Mouse (Mus musculus): ENCODE results near the gene Vmn1r218. TPM values are rescaled to one million over a fixed set of nuclear protein-coding genes. Genes with fewer than 3 reads are reported as not detected.

Vmn1r218 gene
- polyA plus RNA-seq, 1 experiment from 2014 or later, result not detected

DNA sequence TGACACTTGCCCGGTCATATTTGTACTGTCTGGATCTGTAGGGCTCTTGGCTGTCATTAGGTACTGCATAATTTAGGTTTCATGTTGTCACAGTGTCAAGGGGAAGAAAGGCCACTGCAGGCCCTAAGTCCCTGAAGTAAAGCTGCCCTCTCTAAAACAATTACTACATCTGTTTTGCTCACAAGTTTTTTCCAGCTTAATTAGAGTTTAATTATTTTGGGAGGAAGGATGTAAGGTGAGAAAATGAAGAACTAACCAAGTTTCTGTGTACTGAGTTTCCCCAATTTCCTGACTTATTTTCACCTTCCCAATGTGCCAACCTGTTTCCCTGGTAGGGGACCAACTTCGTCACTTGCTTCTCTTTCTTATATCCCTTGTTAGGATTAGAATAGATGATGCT is 54.9 kb downstream of the Vmn1r218 start, which contains the start of gene Vmn1r220:
Gene Vmn1r220 (minus strand): TSS at position 101 of the 400 bp plus-strand sequence.
- 84% methylated on average over 2 of the region's 2 CpGs for WGBS
- no peak for ATAC-seq (ENCODE audit: low FRiP score)

More for the DNA sequence above, 54.9 kb downstream of the Vmn1r218 start, which contains the start of gene Vmn1r220:
- Histone ChIP-seq H3K4me2 (no peak within 1 kb of the TSS), H3K4me1 (ENCODE audit: control insufficient read depth, insufficient read depth, low read length) (no peaks in the 10 kb centered on the region), H3K9me3 (ENCODE audit: control insufficient read depth, low read length) (no peaks in the 10 kb centered on the region), H3K36me3 (ENCODE audit: control insufficient read depth, insufficient read depth, low read length) (no peaks in the 10 kb centered on the region), H3K4me3 (ENCODE audit: low read depth, low read length) (no peak within 1 kb of the TSS), H3K27me3 (ENCODE audit: control insufficient read depth, insufficient read depth, low read length) (no peaks in the 10 kb centered on the region), H3K27ac (ENCODE audit: low read depth, low read length) (no peak within 1 kb of the TSS), H3K9ac (ENCODE audit: low read length) (no peak within 1 kb of the TSS)
- no peak for DNase-seq (ENCODE audit: low spot score, missing footprints)

Other genes starting within 250 kb of the Vmn1r218 start
- gene Vmn1r212, start 248.9 kb upstream of the Vmn1r218 start, polyA plus RNA-seq (2014; fragmentation: Nextera tagmentation; extraction: Ambion mirVana), result not detected in 2 replicates
- gene Vmn1r213, start 125.5 kb upstream of the Vmn1r218 start, polyA plus RNA-seq (2014; fragmentation: Nextera tagmentation; extraction: Ambion mirVana), result not detected in 2 replicates
- not detected in 2 replicates for gene Vmn1r214, start 102.7 kb upstream of the Vmn1r218 start, polyA plus RNA-seq (2014; fragmentation: Nextera tagmentation; extraction: Ambion mirVana)
- not detected in 2 replicates for gene Vmn1r215, start 65.1 kb upstream of the Vmn1r218 start, polyA plus RNA-seq (2014; fragmentation: Nextera tagmentation; extraction: Ambion mirVana)
- not detected in 2 replicates for gene Vmn1r217, start 14.9 kb upstream of the Vmn1r218 start, polyA plus RNA-seq (2014; fragmentation: Nextera tagmentation; extraction: Ambion mirVana)
- gene Vmn1r219, start 26.2 kb downstream of the Vmn1r218 start, polyA plus RNA-seq (2014; fragmentation: Nextera tagmentation; extraction: Ambion mirVana), result 0.03 TPM in 1 of 2 replicates, not detected in the other
- not detected in 2 replicates for gene Vmn1r220, start 54.8 kb downstream of the Vmn1r218 start, polyA plus RNA-seq (2014; fragmentation: Nextera tagmentation; extraction: Ambion mirVana)
- not detected in 2 replicates for gene Vmn1r221, start 81.0 kb downstream of the Vmn1r218 start, polyA plus RNA-seq (2014; fragmentation: Nextera tagmentation; extraction: Ambion mirVana)
- not detected in 2 replicates for gene Vmn1r222, start 102.8 kb downstream of the Vmn1r218 start, polyA plus RNA-seq (2014; fragmentation: Nextera tagmentation; extraction: Ambion mirVana)
- not detected in 2 replicates for gene Vmn1r223, start 114.0 kb downstream of the Vmn1r218 start, polyA plus RNA-seq (2014; fragmentation: Nextera tagmentation; extraction: Ambion mirVana)
- gene Zfp322a, start 236.1 kb downstream of the Vmn1r218 start, polyA plus RNA-seq (2014; fragmentation: Nextera tagmentation; extraction: Ambion mirVana), result 69.4 and 77.9 TPM in 2 replicates